Mouse (Mus musculus) monocyte, adult 2 months (primary cell): ENCODE results near the gene Ank2.

Experiments
- DNase-seq, 2 experiments: peaks; one replicate each; pipeline ENCODE4 v3.0.0; 2022; ENCODE audit warnings: low spot score in 2 of 2, low read depth in 1 of 2

Ank2 gene

GRCm38 (mm10) chr3:127243928-127244642, 255.1 kb downstream of the Ank2 start:
- DNase-seq: no peak

GRCm38 (mm10) chr3:127242234-127242810, 256.8 kb downstream of the Ank2 start:
- DNase-seq: no peak

GRCm38 (mm10) chr3:127235271-127235670, 263.9 kb downstream of the Ank2 start:
- DNase-seq: no peak

GRCm38 (mm10) chr3:127225799-127226730, 273.1 kb downstream of the Ank2 start:
- no peak for DNase-seq

GRCm38 (mm10) chr3:127225167-127225798, 273.9 kb downstream of the Ank2 start:
- no peak for DNase-seq

- DNase-seq: no peak
Observed at GRCm38 (mm10) chr3:127224315-127225166, 274.6 kb downstream of the Ank2 start.

GRCm38 (mm10) chr3:127222086-127222485, 277.1 kb downstream of the Ank2 start:
- no peak for DNase-seq

GRCm38 (mm10) chr3:127220859-127221258, 278.3 kb downstream of the Ank2 start:
- DNase-seq: no peak

GRCm38 (mm10) chr3:127213534-127213933, 285.6 kb downstream of the Ank2 start:
- no peak for DNase-seq

GRCm38 (mm10) chr3:127211119-127211518, 288.0 kb downstream of the Ank2 start:
- no peak for DNase-seq

- DNase-seq: no peak
Observed at GRCm38 (mm10) chr3:127210552-127210951, 288.6 kb downstream of the Ank2 start.

GRCm38 (mm10) chr3:127208871-127209270, 290.3 kb downstream of the Ank2 start:
- DNase-seq: no peak

GRCm38 (mm10) chr3:127205883-127206434, 293.2 kb downstream of the Ank2 start:
- no peak for DNase-seq

GRCm38 (mm10) chr3:127202484-127203115, 296.6 kb downstream of the Ank2 start:
- no peak for DNase-seq

- DNase-seq: no peak
Observed at GRCm38 (mm10) chr3:127200789-127201188, 298.4 kb downstream of the Ank2 start.

GRCm38 (mm10) chr3:127199112-127199665, 300.0 kb downstream of the Ank2 start:
- no peak for DNase-seq

- no peak for DNase-seq
Observed at GRCm38 (mm10) chr3:127198656-127199055, 300.5 kb downstream of the Ank2 start.

- DNase-seq: no peak
Observed at GRCm38 (mm10) chr3:127188789-127189128, 310.4 kb downstream of the Ank2 start.

GRCm38 (mm10) chr3:127188086-127188788, 310.9 kb downstream of the Ank2 start:
- DNase-seq: no peak
